Mouse (Mus musculus): ENCODE measurements around the gene Ints7. TPM values are rescaled to one million over a fixed set of nuclear protein-coding genes. Genes with fewer than 3 reads are reported as not detected.
A peak's percentile ranks its signal among the peaks of the same experiment; 100 is the strongest.

The Ints7 gene
- polyA plus RNA-seq, 1 experiment from 2014 or later, result 38.5 TPM

- H3K27me3 ChIP-seq (ENCODE audit: control insufficient read depth, insufficient read depth, low read length), result no peaks in the 10 kb centered on the region
- H3K9me3 ChIP-seq (replicated peaks; ENCODE audit: control insufficient read depth, low read length), result no peaks in the 10 kb centered on the region
- peak overlapping the region; percentile 88 for H3K4me3 ChIP-seq (ENCODE audit: low read depth, low read length)
- peaks cover 19% of the 10 kb centered on the region for H3K4me1 ChIP-seq (ENCODE audit: control insufficient read depth, insufficient read depth, low read length)
- no peak for ATAC-seq (replicated peaks; ENCODE audit: insufficient number of reproducible peaks, low FRiP score, low TSS enrichment)
- 3% methylated on average over 13 of the region's 13 CpGs for WGBS (ENCODE audit: insufficient replicate concordance)
- H3K27ac ChIP-seq (ENCODE audit: low read depth, low read length), result peak overlapping the region; percentile 89
- H3K9ac ChIP-seq (ENCODE audit: low read depth, low read length), result peak overlapping the region; percentile 95
- H3K36me3 ChIP-seq (ENCODE audit: control insufficient read depth, insufficient read depth, low read length), result no peaks in the 10 kb centered on the region
- peak overlapping the region; percentile 76 for H3K4me2 ChIP-seq
Observed at GRCm38 (mm10) chr1:191573906-191574639, 1.4 kb upstream of the Ints7 start.

GRCm38 (mm10) chr1:191574871-191575457 is 472 bp upstream of the Ints7 start:
- peak overlapping the region; percentile 76 for H3K4me2 ChIP-seq
- ATAC-seq (replicated peaks; ENCODE audit: insufficient number of reproducible peaks, low FRiP score, low TSS enrichment), result peak; percentile 50; the same call in 1 of the 2 replicates
- no peaks in the 10 kb centered on the region for H3K27me3 ChIP-seq (ENCODE audit: control insufficient read depth, insufficient read depth, low read length)
- no peaks in the 10 kb centered on the region for H3K36me3 ChIP-seq (ENCODE audit: control insufficient read depth, insufficient read depth, low read length)
- H3K27ac ChIP-seq (ENCODE audit: low read depth, low read length), result peak overlapping the region; percentile 89
- H3K9ac ChIP-seq (ENCODE audit: low read depth, low read length), result peak overlapping the region; percentile 95
- peaks cover 19% of the 10 kb centered on the region for H3K4me1 ChIP-seq (ENCODE audit: control insufficient read depth, insufficient read depth, low read length)
- H3K4me3 ChIP-seq (ENCODE audit: low read depth, low read length), result peak overlapping the region; percentile 88
- no peaks in the 10 kb centered on the region for H3K9me3 ChIP-seq (replicated peaks; ENCODE audit: control insufficient read depth, low read length)
- under 1% methylated on average over 52 of the region's 52 CpGs for WGBS (ENCODE audit: insufficient replicate concordance)

- Histone ChIP-seq H3K27me3 (ENCODE audit: control insufficient read depth, insufficient read depth, low read length) (no peaks in the 10 kb centered on the region), H3K4me2 (no peak overlapping the region), H3K4me1 (ENCODE audit: control insufficient read depth, insufficient read depth, low read length) (peaks cover 13% of the 10 kb centered on the region), H3K9me3 (replicated peaks; ENCODE audit: control insufficient read depth, low read length) (no peaks in the 10 kb centered on the region), H3K27ac (ENCODE audit: low read depth, low read length) (no peak overlapping the region), H3K9ac (ENCODE audit: low read depth, low read length) (no peak overlapping the region), H3K4me3 (ENCODE audit: low read depth, low read length) (no peak overlapping the region), H3K36me3 (ENCODE audit: control insufficient read depth, insufficient read depth, low read length) (peaks cover 21% of the 10 kb centered on the region)
- 96% methylated on average over 3 of the region's 3 CpGs for WGBS (ENCODE audit: insufficient replicate concordance)
- ATAC-seq (replicated peaks; ENCODE audit: insufficient number of reproducible peaks, low FRiP score, low TSS enrichment), result no peak
Observed at GRCm38 (mm10) chr1:191579524-191579923, 4.1 kb downstream of the Ints7 start.

GRCm38 (mm10) chr1:191581641-191582040 is 6.2 kb downstream of the Ints7 start:
- H3K27me3 ChIP-seq (ENCODE audit: control insufficient read depth, insufficient read depth, low read length), result no peaks in the 10 kb centered on the region
- 96% methylated on average over 4 of the region's 4 CpGs for WGBS (ENCODE audit: insufficient replicate concordance)
- no peak overlapping the region for H3K4me2 ChIP-seq
- H3K36me3 ChIP-seq (ENCODE audit: control insufficient read depth, insufficient read depth, low read length), result peaks cover 22% of the 10 kb centered on the region
- ATAC-seq (replicated peaks; ENCODE audit: insufficient number of reproducible peaks, low FRiP score, low TSS enrichment), result no peak
- H3K9me3 ChIP-seq (replicated peaks; ENCODE audit: control insufficient read depth, low read length), result no peaks in the 10 kb centered on the region
- H3K4me3 ChIP-seq (ENCODE audit: low read depth, low read length), result no peak overlapping the region
- H3K4me1 ChIP-seq (ENCODE audit: control insufficient read depth, insufficient read depth, low read length), result peaks cover 10% of the 10 kb centered on the region
- no peak overlapping the region for H3K9ac ChIP-seq (ENCODE audit: low read depth, low read length)
- H3K27ac ChIP-seq (ENCODE audit: low read depth, low read length), result no peak overlapping the region

GRCm38 (mm10) chr1:191583836-191584235 is 8.4 kb downstream of the Ints7 start:
- 91% methylated on average over 4 of the region's 4 CpGs for WGBS (ENCODE audit: insufficient replicate concordance)
- Histone ChIP-seq H3K9ac (ENCODE audit: low read depth, low read length) (no peak overlapping the region), H3K4me3 (ENCODE audit: low read depth, low read length) (no peak overlapping the region), H3K27me3 (ENCODE audit: control insufficient read depth, insufficient read depth, low read length) (no peaks in the 10 kb centered on the region), H3K36me3 (ENCODE audit: control insufficient read depth, insufficient read depth, low read length) (peaks cover 32% of the 10 kb centered on the region), H3K27ac (ENCODE audit: low read depth, low read length) (no peak overlapping the region), H3K9me3 (replicated peaks; ENCODE audit: control insufficient read depth, low read length) (no peaks in the 10 kb centered on the region), H3K4me1 (ENCODE audit: control insufficient read depth, insufficient read depth, low read length) (no peaks in the 10 kb centered on the region), H3K4me2 (no peak overlapping the region)
- ATAC-seq (replicated peaks; ENCODE audit: insufficient number of reproducible peaks, low FRiP score, low TSS enrichment), result no peak

GRCm38 (mm10) chr1:191584483-191584882 is 9.0 kb downstream of the Ints7 start:
- H3K4me2 ChIP-seq, result no peak overlapping the region
- no peaks in the 10 kb centered on the region for H3K4me1 ChIP-seq (ENCODE audit: control insufficient read depth, insufficient read depth, low read length)
- no peak overlapping the region for H3K27ac ChIP-seq (ENCODE audit: low read depth, low read length)
- H3K36me3 ChIP-seq (ENCODE audit: control insufficient read depth, insufficient read depth, low read length), result peaks cover 35% of the 10 kb centered on the region
- no peak overlapping the region for H3K9ac ChIP-seq (ENCODE audit: low read depth, low read length)
- 89% methylated on average over 4 of the region's 4 CpGs for WGBS (ENCODE audit: insufficient replicate concordance)
- no peaks in the 10 kb centered on the region for H3K27me3 ChIP-seq (ENCODE audit: control insufficient read depth, insufficient read depth, low read length)
- ATAC-seq (replicated peaks; ENCODE audit: insufficient number of reproducible peaks, low FRiP score, low TSS enrichment), result no peak
- H3K9me3 ChIP-seq (replicated peaks; ENCODE audit: control insufficient read depth, low read length), result no peaks in the 10 kb centered on the region
- H3K4me3 ChIP-seq (ENCODE audit: low read depth, low read length), result no peak overlapping the region

GRCm38 (mm10) chr1:191585704-191586103 is 10.3 kb downstream of the Ints7 start:
- no peak overlapping the region for H3K27ac ChIP-seq (ENCODE audit: low read depth, low read length)
- H3K4me2 ChIP-seq, result no peak overlapping the region
- WGBS (ENCODE audit: insufficient replicate concordance), result 80% methylated on average over 2 of the region's 2 CpGs
- no peaks in the 10 kb centered on the region for H3K9me3 ChIP-seq (replicated peaks; ENCODE audit: control insufficient read depth, low read length)
- H3K27me3 ChIP-seq (ENCODE audit: control insufficient read depth, insufficient read depth, low read length), result no peaks in the 10 kb centered on the region
- no peak for ATAC-seq (replicated peaks; ENCODE audit: insufficient number of reproducible peaks, low FRiP score, low TSS enrichment)
- H3K36me3 ChIP-seq (ENCODE audit: control insufficient read depth, insufficient read depth, low read length), result peaks cover 32% of the 10 kb centered on the region
- no peaks in the 10 kb centered on the region for H3K4me1 ChIP-seq (ENCODE audit: control insufficient read depth, insufficient read depth, low read length)
- H3K4me3 ChIP-seq (ENCODE audit: low read depth, low read length), result no peak overlapping the region
- no peak overlapping the region for H3K9ac ChIP-seq (ENCODE audit: low read depth, low read length)

GRCm38 (mm10) chr1:191587062-191587461 is 11.6 kb downstream of the Ints7 start:
- Histone ChIP-seq H3K9ac (ENCODE audit: low read depth, low read length) (no peak overlapping the region), H3K36me3 (ENCODE audit: control insufficient read depth, insufficient read depth, low read length) (peaks cover 34% of the 10 kb centered on the region), H3K27me3 (ENCODE audit: control insufficient read depth, insufficient read depth, low read length) (no peaks in the 10 kb centered on the region), H3K4me2 (no peak overlapping the region), H3K4me3 (ENCODE audit: low read depth, low read length) (no peak overlapping the region), H3K27ac (ENCODE audit: low read depth, low read length) (no peak overlapping the region), H3K9me3 (replicated peaks; ENCODE audit: control insufficient read depth, low read length) (no peaks in the 10 kb centered on the region), H3K4me1 (ENCODE audit: control insufficient read depth, insufficient read depth, low read length) (no peaks in the 10 kb centered on the region; the same call in 1 of the 2 replicates)
- WGBS (ENCODE audit: insufficient replicate concordance), result 92% methylated on average over 3 of the region's 3 CpGs
- no peak for ATAC-seq (replicated peaks; ENCODE audit: insufficient number of reproducible peaks, low FRiP score, low TSS enrichment)
